Mouse (Mus musculus) cerebellum, adult 8-10 months (tissue): ENCODE results near the gene Aph1a.

Experiments
- DNase-seq: peaks from one replicate; pipeline ENCODE4 v3.0.0; 2022

Gene Aph1a

DNA sequence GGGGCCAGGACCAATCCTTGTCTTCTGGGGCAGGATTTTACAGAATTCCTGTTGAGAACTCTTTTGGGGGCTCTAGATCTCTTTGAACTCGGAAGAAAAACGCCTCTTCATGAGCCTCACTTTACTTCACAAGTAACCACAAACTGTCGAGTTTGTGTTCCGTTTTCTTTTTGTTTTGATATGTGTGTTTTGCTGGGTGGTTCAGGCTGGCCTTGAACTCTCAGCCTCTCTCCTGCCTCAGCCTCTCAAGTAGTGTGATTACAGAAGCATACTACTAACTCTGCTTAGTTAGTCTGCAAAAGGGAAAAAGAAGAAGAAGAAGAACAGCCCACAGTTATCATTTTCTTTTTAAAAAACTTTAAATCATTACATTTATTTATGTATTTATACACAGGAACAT is 30.4 kb downstream of the Aph1a start:
- no peak for DNase-seq

DNA sequence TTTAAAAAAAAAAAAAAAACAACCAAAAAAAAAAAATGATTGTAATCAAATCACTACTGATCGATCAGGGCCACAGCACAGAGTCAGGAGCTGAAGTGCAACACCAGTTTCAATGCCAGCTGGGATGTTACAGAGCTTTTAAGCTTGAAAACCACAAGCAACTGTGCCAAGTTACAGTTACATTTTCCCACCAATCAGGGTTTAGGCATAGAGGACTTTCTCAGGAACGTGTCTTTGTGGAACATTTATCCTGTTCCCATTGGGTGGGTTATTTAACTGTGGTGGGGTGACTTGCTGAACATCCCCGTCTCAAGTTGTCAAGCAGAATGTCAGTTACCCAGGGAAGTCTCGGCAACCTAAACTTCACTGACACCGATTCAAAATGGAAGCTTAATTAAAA is 31.3 kb downstream of the Aph1a start:
- DNase-seq, result no peak

DNA sequence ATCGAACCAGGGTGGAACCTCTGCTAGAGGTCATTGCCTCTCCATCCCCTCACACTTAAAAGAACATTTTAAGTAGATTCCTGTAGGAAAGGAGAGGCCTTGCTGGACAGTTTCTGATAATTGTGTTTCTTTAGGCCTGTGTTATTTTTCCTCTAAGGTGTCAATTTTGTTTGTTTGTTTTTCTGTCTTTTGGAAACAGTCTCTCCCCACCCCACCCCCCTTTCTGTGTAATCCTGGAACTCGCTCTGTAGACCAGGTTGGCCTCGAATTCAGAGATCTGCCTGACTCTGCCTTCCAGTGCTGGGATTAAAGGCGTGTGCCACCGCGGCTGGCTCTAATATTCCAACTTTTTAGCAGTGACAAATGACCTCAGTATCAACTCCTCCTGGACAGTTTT is 34.5 kb downstream of the Aph1a start:
- no peak for DNase-seq

DNA sequence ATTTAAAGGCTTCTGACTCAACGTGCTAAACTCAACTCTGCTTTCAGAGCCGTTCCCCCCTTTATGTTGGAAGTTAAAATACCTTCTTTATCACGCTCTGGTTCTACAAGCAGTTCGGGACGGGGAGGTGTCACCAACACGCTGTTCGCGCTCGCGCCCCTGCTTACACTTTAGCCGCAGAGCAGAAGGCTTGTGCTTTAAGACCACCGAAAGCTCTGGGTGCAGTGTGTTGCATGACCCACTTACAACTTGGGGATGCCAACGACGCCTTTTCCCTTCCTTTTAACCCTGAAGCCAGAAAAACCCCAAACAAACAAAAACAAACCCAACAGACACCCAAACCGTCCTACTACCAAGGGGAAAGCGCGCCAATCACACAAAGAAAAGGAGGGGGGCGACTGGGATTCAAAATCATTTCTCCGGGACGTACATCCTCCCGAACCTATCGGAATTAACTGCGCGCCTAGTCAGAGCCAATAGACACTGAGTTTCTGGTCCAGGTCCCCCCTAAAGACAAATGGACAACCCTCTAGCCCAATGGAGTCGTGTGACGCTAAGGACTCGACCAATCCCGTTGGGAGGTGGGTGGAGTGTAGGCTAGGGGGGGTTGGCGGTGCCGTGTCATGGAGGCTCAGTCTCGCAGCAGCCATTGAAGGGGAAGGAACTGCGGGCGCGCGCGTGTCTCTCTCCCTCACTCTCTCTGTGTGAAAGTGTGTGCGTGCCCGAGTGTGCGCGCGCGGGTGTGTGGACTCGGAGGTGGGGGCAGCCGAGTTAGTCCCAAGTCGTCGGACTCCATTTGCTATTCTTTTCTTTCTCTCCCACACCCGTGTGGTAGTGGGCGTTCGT is 35.1 kb downstream of the Aph1a start, which contains the start of gene Anp32e:
Anp32e (plus strand) TSS at position 589 of the 846 bp plus-strand sequence.
- DNase-seq, result peak; percentile 98

DNA sequence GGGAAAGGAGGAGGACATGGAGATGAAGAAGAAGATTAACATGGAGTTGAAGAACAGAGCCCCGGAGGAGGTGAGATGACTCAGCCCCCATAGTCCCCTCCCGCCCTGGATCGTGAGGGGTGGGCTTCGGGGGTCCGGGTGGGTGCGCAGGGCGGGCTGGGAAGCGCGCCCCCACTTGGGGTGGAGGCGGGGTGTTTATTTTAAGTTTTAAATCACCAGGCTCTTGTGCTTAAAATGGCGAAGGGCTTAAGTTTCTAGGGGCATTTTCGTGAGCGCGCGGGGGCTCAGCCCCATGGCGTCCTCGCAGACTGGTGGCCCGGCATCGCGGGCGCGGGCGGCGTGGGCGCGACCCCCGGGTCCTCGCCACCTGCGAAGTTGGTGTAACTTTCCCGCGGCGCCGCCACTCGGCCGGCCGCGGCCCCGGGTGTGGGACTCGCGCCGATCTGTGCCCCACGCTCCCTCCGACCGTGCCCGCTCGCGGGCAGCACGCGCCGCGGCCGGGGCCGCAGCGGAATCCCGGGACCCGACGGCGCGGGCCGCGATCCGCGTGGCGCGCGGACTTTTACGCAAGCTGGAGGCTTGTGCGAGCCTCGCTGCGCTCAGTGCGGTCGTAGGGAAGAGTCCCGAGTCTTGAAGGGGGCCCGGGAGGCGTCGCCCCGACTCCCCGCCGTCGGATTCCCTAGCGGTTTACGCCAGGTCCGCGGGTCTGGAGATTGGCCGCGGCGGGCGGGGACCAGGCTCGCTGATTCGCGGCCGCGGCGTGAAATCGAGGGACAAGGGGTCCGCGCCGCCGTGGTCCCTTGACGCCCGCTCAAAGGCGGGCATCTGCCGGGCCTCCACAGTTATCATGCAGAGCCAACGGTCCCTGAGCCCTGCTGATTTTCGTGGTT is 36.1 kb downstream of the Aph1a start:
- peak; percentile 37 for DNase-seq

DNA sequence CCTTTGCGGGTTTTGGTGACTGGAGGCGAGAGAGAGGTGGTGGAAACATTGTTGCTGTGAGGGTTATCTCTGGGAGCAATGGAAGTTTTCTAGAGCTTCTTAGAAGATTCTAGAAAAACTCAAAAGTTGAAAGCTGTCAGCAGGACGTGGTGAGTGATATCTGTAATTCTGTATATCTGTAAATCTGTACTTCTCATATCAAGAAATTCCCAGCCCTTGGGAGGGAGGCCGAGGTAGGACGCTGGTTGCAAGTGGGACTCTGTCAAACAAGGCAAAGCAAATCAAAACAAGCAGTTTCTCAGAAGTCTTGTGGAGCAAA is 36.7 kb downstream of the Aph1a start:
- DNase-seq, result no peak

DNA sequence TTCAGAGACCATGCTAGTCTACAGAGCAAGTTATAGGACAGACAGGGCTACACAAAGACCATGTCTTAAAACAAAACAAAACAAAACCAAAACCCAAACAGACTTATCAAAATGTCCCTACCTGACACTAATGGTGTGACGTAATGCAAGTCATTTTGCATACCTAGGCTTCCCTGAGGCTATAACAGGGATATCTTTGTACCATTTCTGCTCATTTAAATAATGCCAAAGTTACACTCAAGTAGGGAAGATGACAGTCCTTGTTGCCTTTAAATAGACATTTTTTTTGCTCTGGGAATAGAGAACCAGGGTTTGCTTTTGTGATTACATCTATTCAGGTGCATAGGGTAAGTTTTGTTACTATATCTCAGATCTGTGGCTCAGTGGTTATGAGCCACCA is 37.7 kb downstream of the Aph1a start:
- no peak for DNase-seq

DNA sequence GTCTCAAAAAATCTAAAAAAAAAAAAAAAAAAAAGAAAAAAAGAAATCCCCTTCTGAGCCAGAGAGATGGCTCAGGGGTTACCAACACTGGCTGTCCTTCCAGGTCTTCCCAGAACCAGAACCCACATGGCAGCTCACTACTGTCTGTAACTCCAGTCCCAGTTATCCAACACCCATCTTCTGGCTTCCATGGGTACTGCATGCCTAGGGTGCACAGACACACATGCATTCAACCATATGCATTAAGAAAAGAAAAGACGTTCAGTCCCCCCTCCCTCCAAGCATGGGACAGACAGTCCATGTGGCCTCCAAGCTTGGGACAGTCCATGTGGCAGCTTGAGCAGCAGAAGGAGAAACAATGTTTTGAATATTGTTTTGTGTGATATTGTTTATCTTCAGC is 38.4 kb downstream of the Aph1a start:
- DNase-seq, result no peak

DNA sequence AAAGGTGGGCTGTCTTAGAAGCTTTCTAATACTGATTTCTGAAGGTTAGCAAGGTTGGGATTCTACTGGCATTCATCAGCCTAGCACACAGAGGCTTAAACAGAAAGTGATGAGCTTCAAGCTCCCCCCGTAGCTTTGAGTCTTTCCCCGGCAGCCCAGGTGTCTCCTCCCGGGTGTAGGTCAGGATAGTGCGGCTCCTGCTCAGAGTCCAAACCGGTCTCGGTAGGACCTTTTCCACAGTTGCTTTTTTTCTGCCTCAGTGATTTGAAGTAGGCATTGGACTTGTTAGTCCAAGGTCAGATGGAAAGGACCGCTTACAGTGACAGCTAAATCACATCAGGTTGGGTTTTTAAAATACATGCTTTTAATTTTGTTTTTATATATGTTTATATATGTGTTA is 38.8 kb downstream of the Aph1a start:
- no peak for DNase-seq

DNA sequence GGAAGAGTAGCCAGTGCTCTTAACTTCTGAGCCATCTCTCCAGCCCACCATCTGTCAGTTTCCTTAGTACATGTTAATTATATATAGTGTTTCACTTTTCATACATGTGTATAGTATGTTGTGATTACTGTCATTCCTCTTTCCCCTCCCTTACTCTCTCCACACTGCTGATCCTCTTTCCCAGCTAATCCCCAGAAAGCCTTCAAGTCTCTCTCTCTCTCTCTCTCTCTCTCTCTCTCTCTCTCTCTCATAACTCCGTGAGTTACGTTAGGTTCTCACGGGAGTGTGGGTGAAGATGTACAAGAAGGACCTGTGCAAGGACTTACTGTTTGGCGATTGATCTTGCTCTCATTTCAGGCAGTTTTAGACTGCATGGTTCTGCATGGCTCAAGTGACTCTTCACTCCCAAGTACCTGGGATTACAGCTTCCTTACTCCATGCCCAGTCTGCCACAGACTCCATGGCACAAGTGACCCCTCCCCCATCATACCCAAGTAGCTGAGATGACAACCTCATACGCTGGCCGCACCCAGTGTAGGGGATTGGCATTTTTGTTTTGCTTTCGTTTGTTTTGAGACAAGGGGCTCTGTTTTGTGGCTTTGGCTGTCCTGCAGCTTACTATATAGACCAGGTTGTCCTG is 39.5 kb downstream of the Aph1a start:
- no peak for DNase-seq

DNA sequence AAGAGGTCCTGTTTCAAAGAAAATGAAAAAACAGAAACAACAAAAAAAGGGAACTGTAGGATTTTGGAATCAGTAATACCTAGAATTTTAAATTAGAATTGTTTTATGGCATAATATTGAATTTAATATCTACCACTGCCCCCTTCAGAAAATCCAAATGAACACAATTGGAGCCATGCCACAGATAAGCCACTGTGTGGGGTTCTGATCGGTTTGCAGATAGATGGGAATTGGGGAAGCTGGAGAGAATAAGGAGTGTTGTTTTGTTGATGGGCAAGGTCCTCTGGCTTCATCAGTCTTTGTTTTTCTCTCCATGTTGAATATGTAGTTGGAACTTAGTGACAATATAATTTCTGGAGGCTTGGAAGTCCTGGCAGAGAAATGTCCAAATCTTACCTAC is 40.7 kb downstream of the Aph1a start:
- no peak for DNase-seq

DNA sequence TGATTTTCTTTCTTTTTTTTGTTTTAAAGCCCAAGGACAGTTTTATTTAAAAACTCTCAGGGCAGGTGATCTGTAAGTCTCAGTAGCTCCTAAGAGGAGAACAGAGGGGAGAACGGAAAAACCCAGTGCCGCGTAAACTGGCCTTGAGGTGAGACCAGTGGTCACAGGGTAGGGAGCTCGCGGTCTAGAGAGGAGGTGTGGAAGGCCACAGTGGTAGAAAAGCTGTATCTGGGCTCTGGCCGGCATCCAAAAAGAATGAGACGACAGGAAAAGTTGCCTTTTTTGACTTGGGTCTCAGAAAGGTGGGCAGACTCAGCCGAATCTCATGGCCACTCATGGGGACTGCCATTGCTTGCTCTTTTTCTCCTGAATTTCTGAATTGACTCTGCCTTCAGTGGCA is 44.4 kb downstream of the Aph1a start:
- DNase-seq, result no peak

DNA sequence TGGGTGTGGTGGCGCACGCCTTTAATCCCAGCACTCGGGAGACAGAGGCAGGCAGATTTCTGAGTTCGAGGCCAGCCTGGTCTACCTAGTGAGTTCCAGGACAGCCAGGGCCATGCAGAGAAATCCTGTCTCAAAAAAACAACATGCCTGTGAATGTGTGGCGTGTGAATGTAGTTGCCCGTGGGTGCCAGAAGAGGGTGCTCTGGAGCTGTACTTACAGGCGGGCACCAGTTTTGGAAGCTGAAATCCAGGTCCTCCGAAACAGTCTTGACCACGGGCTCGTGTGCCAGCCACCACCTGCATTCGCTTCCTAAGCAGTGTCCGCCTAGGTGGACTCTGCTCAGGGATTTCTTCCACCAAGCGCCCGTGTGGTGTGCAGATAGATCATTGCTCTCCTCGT is 45.1 kb downstream of the Aph1a start:
- no peak for DNase-seq

DNA sequence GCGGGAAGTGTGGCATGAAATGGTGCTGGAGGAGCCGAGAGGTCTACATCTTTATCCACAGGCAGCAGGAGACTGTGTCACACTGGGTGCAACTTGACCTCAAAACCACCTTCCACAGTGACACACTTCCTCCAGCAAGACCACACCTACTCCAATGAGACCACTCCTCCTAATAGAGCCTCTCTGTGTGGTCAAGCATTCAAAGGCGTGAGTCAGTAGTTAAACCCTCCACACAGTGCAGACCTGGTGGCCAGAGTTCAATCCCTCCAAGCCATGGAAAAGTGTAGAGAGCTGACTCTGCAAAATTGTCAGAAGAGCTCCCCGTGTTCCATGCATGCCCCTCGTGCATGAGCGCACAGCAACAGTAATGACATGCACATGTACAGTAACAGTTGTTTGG is 49.0 kb downstream of the Aph1a start:
- no peak for DNase-seq

DNA sequence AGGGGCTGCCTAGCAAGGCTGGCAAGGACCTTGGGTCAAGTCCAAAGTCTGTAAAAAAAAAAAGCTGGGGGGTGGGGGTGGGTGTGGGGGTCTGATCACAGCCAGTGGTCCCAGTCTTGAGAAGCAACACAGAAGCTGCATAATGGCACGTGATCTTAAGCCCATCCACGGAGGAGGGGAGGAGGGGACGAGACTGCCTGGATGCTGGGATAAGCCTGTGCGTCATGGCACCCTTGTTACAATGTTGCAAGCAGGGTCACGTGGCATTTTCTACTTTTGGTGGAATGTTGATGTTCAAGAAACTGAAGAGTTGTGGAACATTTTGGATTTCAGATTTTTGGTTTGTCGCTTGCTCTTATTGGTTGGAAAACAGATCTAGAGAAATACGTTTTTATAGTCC is 49.5 kb downstream of the Aph1a start:
- DNase-seq, result no peak

DNA sequence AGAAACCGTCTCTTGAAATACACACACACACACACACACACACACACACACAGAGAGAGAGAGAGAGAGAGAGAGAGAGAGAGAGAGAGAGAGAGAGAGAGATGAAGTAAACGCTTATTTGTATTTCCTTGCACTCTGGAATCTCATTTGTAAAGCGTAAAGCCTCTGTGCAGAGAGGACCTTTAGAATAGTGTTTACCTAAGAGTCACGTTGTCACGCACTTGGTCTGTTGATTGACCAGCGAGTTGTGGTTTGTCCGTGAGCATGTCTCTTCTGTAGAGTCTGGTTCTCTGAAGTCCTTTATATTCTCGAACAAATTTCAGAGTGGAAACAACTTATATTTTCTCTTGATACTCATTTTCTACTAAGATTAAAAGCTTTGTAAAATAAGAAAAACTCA is 51.0 kb downstream of the Aph1a start:
- no peak for DNase-seq

DNA sequence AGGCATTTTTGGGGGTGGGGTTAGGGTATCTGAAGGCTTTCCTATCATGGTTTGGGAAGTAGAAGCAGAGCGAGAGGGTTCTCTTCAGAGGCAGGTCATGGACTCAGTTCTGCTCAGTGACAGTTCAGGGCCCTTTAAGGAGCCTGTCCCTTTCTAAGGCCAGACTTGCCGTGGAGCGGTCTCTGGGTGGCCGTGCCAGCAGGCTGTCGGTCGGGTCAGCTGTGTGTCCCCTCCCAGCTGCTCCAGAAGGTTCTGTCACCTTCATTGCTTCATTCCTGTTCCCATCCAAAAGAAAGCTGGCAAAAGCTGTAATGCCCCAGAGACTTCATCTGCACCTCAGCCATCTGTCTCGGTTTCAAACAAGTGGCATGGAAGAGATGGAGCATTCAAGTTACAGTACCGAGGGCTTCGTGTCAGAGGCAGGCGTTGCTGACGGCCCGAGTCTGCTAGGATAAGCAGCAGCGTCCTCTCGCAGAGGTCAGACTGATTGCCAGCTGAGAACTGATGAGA is 52.0 kb downstream of the Aph1a start:
- no peak for DNase-seq
